Mouse (Mus musculus) forebrain, embryonic 16.5 days (tissue): ENCODE measurements around the gene Armc3. TPM values are rescaled to one million over a fixed set of nuclear protein-coding genes. Genes with fewer than 3 reads are reported as not detected.

Source experiments
- ATAC-seq: fragments of 200-750 bp; cut with Nextera tagmentation; 2 replicates; pipeline ENCODE4 v1.8.0; 2017; ENCODE audit warnings: mild to moderate bottlenecking, moderate library complexity
- H3K27ac ChIP-seq: fragments of 300-500 bp; sonication (generic); 2 replicates; pipeline ENCODE4 v1.5.1; 2014; ENCODE audit warnings: low read length, control low read depth
- H3K27me3 ChIP-seq: fragments of 300-500 bp; sonication (generic); replicated peaks from 2 replicates; pipeline ENCODE4 v1.6.1; 2014; ENCODE audit warnings: low read length; ENCODE audit not compliant: control insufficient read depth, insufficient read depth
- H3K36me3 ChIP-seq: fragments of 300-500 bp; sonication (generic); 2 replicates; pipeline ENCODE4 v1.6.1; 2014; ENCODE audit not compliant: control insufficient read depth, insufficient read depth
- H3K4me1 ChIP-seq: fragments of 300-500 bp; sonication (generic); replicated peaks from 2 replicates; pipeline ENCODE4 v1.6.1; 2014; ENCODE audit warnings: low read length; ENCODE audit not compliant: control insufficient read depth, insufficient read depth
- H3K4me2 ChIP-seq: fragments of 300-500 bp; sonication (generic); 2 replicates; pipeline ENCODE4 v1.6.1; 2014; ENCODE audit warnings: mild to moderate bottlenecking, low read length, control low read depth
- H3K4me3 ChIP-seq: fragments of 300-500 bp; sonication (generic); replicated peaks from 2 replicates; pipeline ENCODE4 v1.5.1; 2014; ENCODE audit warnings: mild to moderate bottlenecking, low read length, control low read depth
- H3K9ac ChIP-seq: fragments of 300-500 bp; sonication (generic); replicated peaks from 2 replicates; pipeline ENCODE4 v1.6.1; 2014; ENCODE audit warnings: low read depth, low read length, control low read depth
- H3K9me3 ChIP-seq: fragments of 300-500 bp; sonication (generic); 2 replicates; pipeline ENCODE4 v1.6.1; 2016; ENCODE audit warnings: low read length; ENCODE audit not compliant: control insufficient read depth
- WGBS: fragments of 180-500 bp; shearing (Covaris S2); extraction: QIAGEN DNeasy Blood & Tissue Kit; methylation state at CpG from one replicate; pipeline ENCODE4 v1.1.7; 2014; 5-methylcytosine and 5-hydroxymethylcytosine counted together
- polyA plus RNA-seq: library from polyadenylated mRNA; unstranded; fragments of >200 nt; fragmentation: Nextera tagmentation; extraction: Ambion mirVana; gene quantifications from 2 replicates; pipeline ENCODE4 v1.2.1, GENCODE M21; 2015

Gene Armc3
- 0.91 and 1.4 TPM in 2 replicates for polyA plus RNA-seq

- H3K4me2 ChIP-seq, result peak within 1 kb of the TSS; percentile 87
- peak; percentile 99 for ATAC-seq
- 13% methylated on average over 23 of the region's 24 CpGs for WGBS
- H3K36me3 ChIP-seq, result no peaks in the 10 kb centered on the region
- H3K27ac ChIP-seq, result peak within 1 kb of the TSS; percentile 44; the same call in 1 of the 2 replicates
- no peaks in the 10 kb centered on the region for H3K9me3 ChIP-seq
- peaks cover 8% of the 10 kb centered on the region for H3K4me1 ChIP-seq
- peak within 1 kb of the TSS; percentile 54 for H3K4me3 ChIP-seq
- no peaks in the 10 kb centered on the region for H3K27me3 ChIP-seq
- peak within 1 kb of the TSS; percentile 75 for H3K9ac ChIP-seq
Measured at GRCm38 (mm10) chr2:19198452-19199365, at the start of gene Armc3. TSS of gene Armc3 (plus strand) at chr2:19199302.

GRCm38 (mm10) chr2:19152687-19153086, 46.4 kb upstream of the Armc3 start:
- H3K27me3 ChIP-seq, result no peaks in the 10 kb centered on the region
- H3K27ac ChIP-seq, result no peak overlapping the region
- no peak for ATAC-seq
- no peak overlapping the region for H3K4me2 ChIP-seq
- H3K9me3 ChIP-seq, result no peaks in the 10 kb centered on the region
- no peak overlapping the region for H3K4me3 ChIP-seq
- no peak overlapping the region for H3K9ac ChIP-seq
- H3K4me1 ChIP-seq, result no peaks in the 10 kb centered on the region
- no peaks in the 10 kb centered on the region for H3K36me3 ChIP-seq
- 66% methylated on average over 1 of the region's 1 CpGs for WGBS

- ATAC-seq, result no peak
- Histone ChIP-seq H3K4me3 (no peak overlapping the region), H3K4me1 (peaks cover 3% of the 10 kb centered on the region; the same call in 1 of the 2 replicates), H3K36me3 (no peaks in the 10 kb centered on the region), H3K27me3 (no peaks in the 10 kb centered on the region), H3K9ac (no peak overlapping the region), H3K9me3 (no peaks in the 10 kb centered on the region), H3K27ac (no peak overlapping the region), H3K4me2 (no peak overlapping the region)
- WGBS, result 72% methylated on average over 4 of the region's 4 CpGs
Measured at GRCm38 (mm10) chr2:19156176-19156575, 42.9 kb upstream of the Armc3 start.

DNA sequence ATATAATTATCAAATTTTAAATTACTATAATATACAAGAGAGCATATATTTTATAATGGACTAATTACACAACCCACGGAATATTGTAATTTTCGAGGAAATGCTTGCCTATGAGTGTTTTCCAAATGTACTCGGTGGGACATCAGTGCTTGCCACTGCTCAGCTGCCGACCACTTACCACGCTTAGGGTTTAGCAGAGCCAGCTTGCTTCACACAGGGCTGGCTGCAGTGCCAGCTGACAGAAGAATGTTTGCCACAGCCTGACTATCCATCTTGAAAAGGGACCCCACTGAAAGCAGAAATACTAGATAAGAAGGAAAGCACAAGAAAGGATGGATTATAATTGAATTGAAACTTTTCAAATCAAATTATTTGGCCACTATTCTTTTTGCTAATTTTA, 39.6 kb upstream of the Armc3 start:
- ATAC-seq, result no peak
- Histone ChIP-seq H3K4me1 (peaks cover 3% of the 10 kb centered on the region; the same call in 1 of the 2 replicates), H3K36me3 (no peaks in the 10 kb centered on the region), H3K27ac (no peak overlapping the region), H3K27me3 (no peaks in the 10 kb centered on the region), H3K4me3 (no peak overlapping the region), H3K9me3 (no peaks in the 10 kb centered on the region), H3K4me2 (no peak overlapping the region), H3K9ac (no peak overlapping the region)
- 46% methylated on average over 5 of the region's 5 CpGs for WGBS

GRCm38 (mm10) chr2:19160368-19161114, 38.6 kb upstream of the Armc3 start:
- Histone ChIP-seq H3K9ac (no peak overlapping the region), H3K4me1 (peaks cover 6% of the 10 kb centered on the region; the same call in 1 of the 2 replicates), H3K4me3 (no peak overlapping the region), H3K27me3 (no peaks in the 10 kb centered on the region), H3K36me3 (no peaks in the 10 kb centered on the region), H3K4me2 (no peak overlapping the region), H3K9me3 (no peaks in the 10 kb centered on the region), H3K27ac (no peak overlapping the region)
- 17% methylated on average over 8 of the region's 8 CpGs for WGBS
- ATAC-seq, result peak; percentile 23; the same call in 1 of the 2 replicates

- Histone ChIP-seq H3K4me3 (no peak overlapping the region), H3K4me1 (peaks cover 6% of the 10 kb centered on the region; the same call in 1 of the 2 replicates), H3K9me3 (no peaks in the 10 kb centered on the region), H3K36me3 (no peaks in the 10 kb centered on the region), H3K4me2 (no peak overlapping the region), H3K27me3 (no peaks in the 10 kb centered on the region), H3K9ac (no peak overlapping the region), H3K27ac (no peak overlapping the region)
- ATAC-seq, result peak; percentile 73
- 48% methylated on average over 1 of the region's 1 CpGs for WGBS
Measured at GRCm38 (mm10) chr2:19164234-19164633, 34.9 kb upstream of the Armc3 start.

GRCm38 (mm10) chr2:19176827-19177236, 22.3 kb upstream of the Armc3 start:
- 0% methylated on average over 1 of the region's 1 CpGs for WGBS
- no peak overlapping the region for H3K9ac ChIP-seq
- 0 out of 2 replicates have a peak, but pooled peaks have one; percentile 38 for ATAC-seq
- no peaks in the 10 kb centered on the region for H3K36me3 ChIP-seq
- H3K27ac ChIP-seq, result no peak overlapping the region
- H3K9me3 ChIP-seq, result no peaks in the 10 kb centered on the region
- H3K4me3 ChIP-seq, result no peak overlapping the region
- no peaks in the 10 kb centered on the region for H3K27me3 ChIP-seq
- no peak overlapping the region for H3K4me2 ChIP-seq
- peaks cover 5% of the 10 kb centered on the region for H3K4me1 ChIP-seq

GRCm38 (mm10) chr2:19199366-19199853, 308 bp downstream of the Armc3 start:
- Histone ChIP-seq H3K36me3 (no peaks in the 10 kb centered on the region), H3K4me2 (peak overlapping the region; percentile 87), H3K27ac (no peak overlapping the region), H3K4me3 (peak overlapping the region; percentile 54), H3K9ac (peak overlapping the region; percentile 75), H3K27me3 (no peaks in the 10 kb centered on the region), H3K9me3 (no peaks in the 10 kb centered on the region), H3K4me1 (peaks cover 8% of the 10 kb centered on the region)
- 20% methylated on average over 13 of the region's 13 CpGs for WGBS
- peak; percentile 32 for ATAC-seq

- Histone ChIP-seq H3K4me1 (peaks cover 8% of the 10 kb centered on the region), H3K27ac (no peak overlapping the region), H3K27me3 (no peaks in the 10 kb centered on the region), H3K36me3 (no peaks in the 10 kb centered on the region), H3K9me3 (no peaks in the 10 kb centered on the region), H3K4me2 (no peak overlapping the region), H3K4me3 (no peak overlapping the region), H3K9ac (no peak overlapping the region)
- WGBS, result 71% methylated on average over 1 of the region's 1 CpGs
- no peak for ATAC-seq
Measured at GRCm38 (mm10) chr2:19200112-19200511, 1.0 kb downstream of the Armc3 start.
